9 mouse cellular contexts compared by ENCODE assay signal in the genomic region with DNA sequence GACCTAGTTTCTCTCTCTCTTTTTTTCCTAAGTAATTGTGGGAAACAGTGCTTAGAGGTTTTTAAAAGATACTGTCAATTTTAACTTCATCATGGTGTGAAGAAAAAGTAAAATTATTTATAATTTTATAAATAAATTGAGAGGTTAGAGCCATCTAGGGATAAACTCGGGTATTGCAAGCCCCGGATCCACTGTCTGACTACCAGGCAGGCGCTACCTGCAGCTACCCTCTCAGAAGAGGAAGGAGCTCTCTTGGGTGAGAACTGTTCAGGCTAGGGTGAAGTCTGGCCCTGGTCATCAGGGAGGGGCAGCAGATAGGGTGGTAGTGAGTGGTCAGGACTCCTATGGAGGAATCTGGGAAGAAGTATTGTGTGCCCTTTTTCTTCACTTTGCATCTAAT.
DNase-seq lines count a peak whose midpoint lies in the region; ATAC-seq and TF ChIP-seq lines count a peak whose summit lies in the region.
"Had no signal": no experiment of that assay in that cellular context is flagged by ENCODE, and none has a peak within 500 bp of the region (broad histone marks: within the 10 kb centered on the region; RNA-seq: fewer than 3 reads in every experiment).

No protein-coding gene starts in this region.

- 26% methylated on average over 3 of the region's 3 CpGs for WGBS in forebrain, embryonic 13.5 days
- WGBS in forebrain, embryonic 12.5 days: 24% methylated on average over 3 of the region's 3 CpGs

- no peak overlapping the region for H3K4me2 ChIP-seq in forebrain, embryonic 13.5 days
- H3K4me2 ChIP-seq in forebrain, embryonic 12.5 days: no peak overlapping the region
- H3K4me2 ChIP-seq: lung, embryonic 15.5 days had no signal

- H3K9me3 ChIP-seq in forebrain, embryonic 13.5 days (replicated peaks): no peaks in the 10 kb centered on the region
- H3K9me3 ChIP-seq in forebrain, embryonic 12.5 days: no peaks in the 10 kb centered on the region
- no peaks in the 10 kb centered on the region for H3K9me3 ChIP-seq in E14TG2a.4 (ENCODE audit: low read length)
- H3K9me3 ChIP-seq: lung, embryonic 15.5 days had no signal

- H3K4me3 ChIP-seq in forebrain, embryonic 13.5 days: no peak overlapping the region
- H3K4me3 ChIP-seq in forebrain, embryonic 12.5 days (replicated peaks): no peak overlapping the region
- H3K4me3 ChIP-seq in E14TG2a.4 (replicated peaks; ENCODE audit: low read length): no peak overlapping the region
- H3K4me3 ChIP-seq: lung, embryonic 15.5 days had no signal

- peak; percentile 94 for TF ChIP-seq CTCF in E14TG2a.4 (conservative IDR thresholded peaks at IDR 0.05; ENCODE audit: low read length)

- H3K27me3 ChIP-seq in forebrain, embryonic 13.5 days: no peaks in the 10 kb centered on the region
- no peaks in the 10 kb centered on the region for H3K27me3 ChIP-seq in forebrain, embryonic 12.5 days
- H3K27me3 ChIP-seq in E14TG2a.4 (ENCODE audit: insufficient read depth, low read length): no peaks in the 10 kb centered on the region
- H3K27me3 ChIP-seq: lung, embryonic 15.5 days had no signal

- H3K4me1 ChIP-seq in forebrain, embryonic 13.5 days: peaks cover 6% of the 10 kb centered on the region
- H3K4me1 ChIP-seq in forebrain, embryonic 12.5 days: peaks cover 7% of the 10 kb centered on the region
- peaks cover 21% of the 10 kb centered on the region for H3K4me1 ChIP-seq in E14TG2a.4 (replicated peaks; ENCODE audit: low read depth, low read length)
- H3K4me1 ChIP-seq: lung, embryonic 15.5 days had no signal

- no peak overlapping the region for H3K9ac ChIP-seq in forebrain, embryonic 13.5 days
- no peak overlapping the region for H3K9ac ChIP-seq in forebrain, embryonic 12.5 days
- H3K9ac ChIP-seq: lung, embryonic 15.5 days had no signal

- intact Hi-C loops in left cerebral cortex, postnatal 25 days (cut with DNase I): loop anchor here (2.0 kb wide), 2 partner anchors 62 to 358 kb away; no protein-coding TSS in a partner anchor

- peak; percentile 49 to 53 for DNase-seq in left cerebral cortex, postnatal 25 days (ENCODE audit: low spot score in 2 of 2)
- no peak for DNase-seq in left cerebral cortex, adult 8-10 months (ENCODE audit: low spot score in 2 of 2)
- DNase-seq in frontal cortex, postnatal 36 days (ENCODE audit: low spot score in 2 of 2): peak; percentile 42 to 67
- DNase-seq in Muller cell, postnatal 12 days (ENCODE audit: inconsistent ontology term): no peak

- 0 out of 2 replicates have a peak, but pooled peaks have one; percentile 50 for ATAC-seq in forebrain, embryonic 13.5 days
- ATAC-seq in forebrain, embryonic 12.5 days (ENCODE audit: low FRiP score): no peak
- 0 out of 2 replicates have a peak, but pooled peaks have one; percentile 61 for ATAC-seq in megakaryocyte-erythroid progenitor cell, adult 5-6 weeks (replicated peaks; ENCODE audit: low FRiP score, low TSS enrichment, poor library complexity, severe bottlenecking)

- 0 out of 2 replicates have a peak, but pooled peaks cover 5% of the 10 kb centered on the region for H3K36me3 ChIP-seq in forebrain, embryonic 13.5 days (ENCODE audit: poor library complexity, severe bottlenecking)
- H3K36me3 ChIP-seq in forebrain, embryonic 12.5 days (replicated peaks): peaks cover 6% of the 10 kb centered on the region
- H3K36me3 ChIP-seq in E14TG2a.4 (ENCODE audit: insufficient read depth, low read length): peaks cover 26% of the 10 kb centered on the region

- no peak overlapping the region for H3K27ac ChIP-seq in forebrain, embryonic 13.5 days
- no peak overlapping the region for H3K27ac ChIP-seq in forebrain, embryonic 12.5 days
- H3K27ac ChIP-seq: lung, embryonic 15.5 days had no signal

Comparison
In these comparisons a context has a peak if more than half of its experiments do, and no peak if none do; other contexts are left out.
1. DNase-seq: peak in left cerebral cortex, postnatal 25 days (2 of 2) and frontal cortex, postnatal 36 days (2 of 2); none in left cerebral cortex, adult 8-10 months (0 of 2) and Muller cell, postnatal 12 days (single experiment).